Mouse (Mus musculus): ENCODE measurements at regions not wholly inside any gene's neighbourhood (a gene's known extent, or its start where the extent isn't known, plus 50 kb on each side); places are given as distances from the start of the nearest gene placed in this dataset.
A peak's percentile ranks its signal among the peaks of the same experiment; 100 is the strongest.

GRCm38 (mm10) chr2:80231891-80232290 lies 60.4 kb upstream of the Prdx6b start:
- DNase-seq (ENCODE audit: extremely low read depth, insufficient read length, low spot score) = no peak

DNA sequence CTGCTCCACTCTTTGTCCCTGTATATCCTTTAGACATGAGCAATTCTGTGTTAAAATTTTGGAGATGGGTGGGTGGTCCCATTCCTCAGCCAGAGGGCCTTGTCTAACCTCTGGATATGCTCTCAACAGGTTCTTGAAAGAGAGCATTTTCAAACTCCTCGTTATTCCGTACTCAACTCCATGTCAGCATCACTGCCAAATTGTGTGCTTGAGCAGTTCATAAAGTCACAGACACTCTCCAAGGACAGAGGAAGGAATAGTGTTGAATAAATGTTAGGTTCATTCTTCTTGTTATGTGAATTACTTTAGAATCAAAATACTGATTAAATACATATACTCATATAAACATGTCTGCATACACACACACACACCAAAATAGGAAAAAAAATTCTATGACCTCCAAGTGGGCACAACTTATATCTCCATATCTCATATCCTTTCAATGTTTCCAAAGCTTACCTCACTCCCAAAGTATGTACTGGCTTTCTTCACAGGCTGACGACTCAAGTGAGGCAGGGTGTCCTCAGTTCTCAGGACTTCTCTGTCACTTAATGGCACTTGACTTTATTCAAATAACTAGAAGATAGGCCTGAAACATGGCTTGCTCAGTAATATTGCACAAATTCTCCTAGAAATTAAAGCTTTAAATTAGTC lies 75.9 kb upstream of the Pde1a start:
- no peak for DNase-seq (ENCODE audit: extremely low read depth, insufficient read length, low spot score)

GRCm38 (mm10) chr2:80203486-80203885 lies 74.2 kb upstream of the Pde1a start:
- DNase-seq (ENCODE audit: extremely low read depth, insufficient read length, low spot score) = no peak

GRCm38 (mm10) chr2:80195896-80196410 lies 66.7 kb upstream of the Pde1a start:
- DNase-seq (ENCODE audit: extremely low read depth, insufficient read length, low spot score) = peak; percentile 41

- no peak for DNase-seq (ENCODE audit: extremely low read depth, insufficient read length, low spot score)
Observed at GRCm38 (mm10) chr2:80188374-80188773, 59.1 kb upstream of the Pde1a start.

- no peak for DNase-seq (ENCODE audit: extremely low read depth, insufficient read length, low spot score)
Observed at GRCm38 (mm10) chr2:80186867-80187266, 57.6 kb upstream of the Pde1a start.

Data from 3134 (cell line).